Mouse (Mus musculus) liver, embryonic 14.5 days (tissue): ENCODE results near the gene Samd4. TPM values are rescaled to one million over a fixed set of nuclear protein-coding genes. Genes with fewer than 3 reads are reported as not detected.

Experiments used
- ATAC-seq: fragments of 200-750 bp; cut with Nextera tagmentation; 2 replicates; pipeline ENCODE4 v1.8.0; 2017; ENCODE audit warnings: moderate number of reproducible peaks, mild to moderate bottlenecking, moderate library complexity; ENCODE audit not compliant: insufficient read depth
- DNase-seq, 3 experiments: peaks; one replicate each; pipeline ENCODE4 v3.0.0-alpha.2; 2012 to 2013; ENCODE audit warnings: low read depth in 3 of 3, low spot score in 3 of 3
- H3K27ac ChIP-seq: fragments of 300-500 bp; sonication (generic); 2 replicates; pipeline ENCODE4 v1.5.1; 2014; ENCODE audit warnings: moderate library complexity, mild to moderate bottlenecking, control low read depth, inconsistent platforms
- H3K27me3 ChIP-seq: fragments of 300-500 bp; sonication (generic); 2 replicates; pipeline ENCODE4 v1.6.1; 2014; ENCODE audit warnings: mild to moderate bottlenecking, low read length, moderate library complexity; ENCODE audit not compliant: control insufficient read depth, insufficient read depth
- H3K36me3 ChIP-seq: fragments of 300-500 bp; sonication (generic); replicated peaks from 2 replicates; pipeline ENCODE4 v1.6.1; 2014; ENCODE audit warnings: low read depth; ENCODE audit not compliant: control insufficient read depth, insufficient read depth
- H3K4me1 ChIP-seq, 2 experiments: fragments of 200-500 bp in 1 of 2; fragments of 300-500 bp in 1 of 2; sonication (generic) in 1 of 2; replicated peaks; 2 replicates each; pipeline ENCODE4 v1.6.1; 2012 to 2014; ENCODE audit warnings: antibody characterized with exemption in 1 of 2, inconsistent platforms in 1 of 2, low read length in 1 of 2; ENCODE audit not compliant: control insufficient read depth in 2 of 2, insufficient read depth in 2 of 2
- H3K4me2 ChIP-seq: fragments of 300-500 bp; sonication (generic); 2 replicates; pipeline ENCODE4 v1.6.1; 2014; ENCODE audit warnings: low read depth, mild to moderate bottlenecking, control low read depth, moderate library complexity
- H3K4me3 ChIP-seq, 2 experiments: fragments of 200-500 bp in 1 of 2; fragments of 300-500 bp in 1 of 2; sonication (generic) in 1 of 2; 2 replicates each; pipeline ENCODE4 v1.5.1; 2012 to 2014; ENCODE audit warnings: low read depth in 2 of 2, low read length in 2 of 2, mild to moderate bottlenecking in 2 of 2, control low read depth in 1 of 2, inconsistent platforms in 1 of 2, moderate library complexity in 1 of 2; ENCODE audit not compliant: insufficient read depth in 1 of 2
- H3K9ac ChIP-seq: fragments of 300-500 bp; sonication (generic); replicated peaks from 2 replicates; pipeline ENCODE4 v1.6.1; 2014; ENCODE audit warnings: mild to moderate bottlenecking, control low read depth, moderate library complexity
- H3K9me3 ChIP-seq: fragments of 300-500 bp; sonication (generic); 2 replicates; pipeline ENCODE4 v1.6.1; 2016; ENCODE audit warnings: low read length, mixed read lengths; ENCODE audit not compliant: control insufficient read depth
- CTCF ChIP-seq: IDR thresholded peaks from 2 replicates; pipeline ENCODE4 v1.5.1; 2016; ENCODE audit warnings: antibody characterized with exemption, low read depth, control low read depth
- EP300 ChIP-seq: IDR thresholded peaks from 2 replicates; pipeline ENCODE4 v1.6.1; 2016; ENCODE audit warnings: antibody characterized with exemption, low read depth
- WGBS: fragments of 180-500 bp; shearing (Covaris S2); extraction: QIAGEN DNeasy Blood & Tissue Kit; methylation state at CpG from one replicate; pipeline ENCODE4 v1.1.7; 2014; ENCODE audit not compliant: insufficient replicate concordance; 5-methylcytosine and 5-hydroxymethylcytosine counted together
- polyA plus RNA-seq, 2 experiments: library from polyadenylated mRNA; depleted of rRNA in 1 of 2; stranded (reverse) in 1 of 2; unstranded in 1 of 2; fragments of >200 nt; fragmentation: Nextera tagmentation in 1 of 2; extraction: Ambion mirVana in 1 of 2; gene quantifications; 2 replicates each; pipeline versions ENCODE4 v1.2.1 to v1.2.3; 2012 to 2014

Samd4 gene
- polyA plus RNA-seq, 2 experiments: 0.19 to 0.39 TPM

- H3K36me3 ChIP-seq: no peaks in the 10 kb centered on the region
- H3K4me1 ChIP-seq: peaks cover 0 to 4% of the 10 kb centered on the region in 2 experiments; a peak in 1 of 4 replicates
- DNase-seq (no peak), ATAC-seq (no peak)
- no peaks in the 10 kb centered on the region for H3K27me3 ChIP-seq
- TF ChIP-seq EP300: no peak
- H3K9ac ChIP-seq: no peak overlapping the region
- H3K4me2 ChIP-seq: no peak overlapping the region
- no peak overlapping the region for H3K27ac ChIP-seq
- no peaks in the 10 kb centered on the region for H3K9me3 ChIP-seq
- WGBS: 68% methylated on average over 6 of the region's 6 CpGs
- H3K4me3 ChIP-seq: no peak overlapping the region
These were observed 206.5 kb downstream of the Samd4 start for GRCm38 (mm10) chr14:47089153-47089552.

- no peak overlapping the region for H3K4me3 ChIP-seq
- H3K36me3 ChIP-seq: no peaks in the 10 kb centered on the region
- TF ChIP-seq EP300 (no peak), CTCF (no peak)
- H3K4me2 ChIP-seq: no peak overlapping the region
- no peaks in the 10 kb centered on the region for H3K9me3 ChIP-seq
- H3K27me3 ChIP-seq: no peaks in the 10 kb centered on the region
- DNase-seq: no peak
- H3K4me1 ChIP-seq: peaks cover 0 to 3% of the 10 kb centered on the region in 2 experiments; a peak in 1 of 4 replicates
- H3K27ac ChIP-seq: no peak overlapping the region
- no peak for ATAC-seq
- no peak overlapping the region for H3K9ac ChIP-seq
- WGBS: 69% methylated on average over 6 of the region's 6 CpGs
These were observed 209.3 kb downstream of the Samd4 start for GRCm38 (mm10) chr14:47091908-47092307.

GRCm38 (mm10) chr14:47093355-47093792, 210.7 kb downstream of the Samd4 start:
- Histone ChIP-seq H3K36me3 (no peaks in the 10 kb centered on the region), H3K9me3 (no peaks in the 10 kb centered on the region), H3K4me2 (no peak overlapping the region), H3K4me1 (no peaks in the 10 kb centered on the region), H3K4me3 (no peak overlapping the region), H3K27me3 (no peaks in the 10 kb centered on the region), H3K9ac (no peak overlapping the region), H3K27ac (no peak overlapping the region)
- TF ChIP-seq EP300 (no peak), CTCF (no peak)
- no peak for DNase-seq
- no peak for ATAC-seq
- 70% methylated on average over 16 of the region's 16 CpGs for WGBS

- DNase-seq (no peak), ATAC-seq (no peak)
- H3K36me3 ChIP-seq: no peaks in the 10 kb centered on the region
These were observed 212.4 kb downstream of the Samd4 start for GRCm38 (mm10) chr14:47095036-47095435.

GRCm38 (mm10) chr14:47096357-47096756, 213.7 kb downstream of the Samd4 start:
- Histone ChIP-seq H3K27me3 (no peaks in the 10 kb centered on the region), H3K36me3 (no peaks in the 10 kb centered on the region), H3K4me1 (no peaks in the 10 kb centered on the region), H3K4me3 (no peak overlapping the region), H3K4me2 (no peak overlapping the region), H3K27ac (no peak overlapping the region), H3K9ac (no peak overlapping the region), H3K9me3 (no peaks in the 10 kb centered on the region)
- no peak for TF ChIP-seq EP300
- no peak for TF ChIP-seq CTCF
- 69% methylated on average over 5 of the region's 5 CpGs for WGBS
- DNase-seq: no peak
- no peak for ATAC-seq

More at GRCm38 (mm10) chr14:47095036-47095435, 212.4 kb downstream of the Samd4 start:
- H3K4me3 ChIP-seq: no peak overlapping the region
- no peak overlapping the region for H3K27ac ChIP-seq
- H3K4me2 ChIP-seq: no peak overlapping the region
- H3K9ac ChIP-seq: no peak overlapping the region
- H3K27me3 ChIP-seq: no peaks in the 10 kb centered on the region
- no peak for TF ChIP-seq CTCF
- TF ChIP-seq EP300: no peak
- H3K4me1 ChIP-seq: no peaks in the 10 kb centered on the region
- no peaks in the 10 kb centered on the region for H3K9me3 ChIP-seq
- 60% methylated on average over 3 of the region's 3 CpGs for WGBS
